Mouse (Mus musculus) forebrain, embryonic 15.5 days (tissue): ENCODE data around the gene Nasp. TPM values are rescaled to one million over a fixed set of nuclear protein-coding genes. Genes with fewer than 3 reads are reported as not detected.
A peak's percentile ranks its signal among the peaks of the same experiment; 100 is the strongest.

Experiments
- ATAC-seq: fragments of 200-750 bp; cut with Nextera tagmentation; replicated peaks from 2 replicates; pipeline ENCODE4 v1.8.0; 2017; ENCODE audit warnings: mild to moderate bottlenecking, moderate TSS enrichment, moderate library complexity
- H3K27ac ChIP-seq: fragments of 300-500 bp; sonication (generic); replicated peaks from 2 replicates; pipeline ENCODE4 v1.5.1; 2015; ENCODE audit warnings: mild to moderate bottlenecking, inconsistent platforms
- H3K27me3 ChIP-seq: fragments of 300-500 bp; sonication (generic); 2 replicates; pipeline ENCODE4 v1.6.1; 2015; ENCODE audit warnings: inconsistent platforms
- H3K36me3 ChIP-seq: fragments of 300-500 bp; sonication (generic); 2 replicates; pipeline ENCODE4 v1.6.1; 2015; ENCODE audit warnings: mild to moderate bottlenecking, inconsistent platforms
- H3K4me1 ChIP-seq: fragments of 300-500 bp; sonication (generic); 2 replicates; pipeline ENCODE4 v1.6.1; 2015; ENCODE audit warnings: inconsistent platforms
- H3K4me2 ChIP-seq: fragments of 300-500 bp; sonication (generic); replicated peaks from 2 replicates; pipeline ENCODE4 v1.6.1; 2015; ENCODE audit warnings: mild to moderate bottlenecking, inconsistent platforms
- H3K4me3 ChIP-seq: fragments of 300-500 bp; sonication (generic); 2 replicates; pipeline ENCODE4 v1.5.1; 2015; ENCODE audit warnings: mild to moderate bottlenecking, inconsistent platforms
- H3K9ac ChIP-seq: fragments of 300-500 bp; sonication (generic); replicated peaks from 2 replicates; pipeline ENCODE4 v1.6.1; 2015; ENCODE audit warnings: mild to moderate bottlenecking, inconsistent platforms
- H3K9me3 ChIP-seq: fragments of 300-500 bp; sonication (generic); 2 replicates; pipeline ENCODE4 v1.6.1; 2016; ENCODE audit warnings: inconsistent platforms
- WGBS: fragments of 180-500 bp; shearing (Covaris S2); methylation state at CpG from one replicate; pipeline ENCODE4 v1.1.7; 2015; ENCODE audit warnings: mixed read lengths; 5-methylcytosine and 5-hydroxymethylcytosine counted together
- polyA plus RNA-seq: library from polyadenylated mRNA; unstranded; fragments of >200 nt; fragmentation: Nextera tagmentation; extraction: Ambion mirVana; gene quantifications from 2 replicates; pipeline ENCODE4 v1.2.1, GENCODE M21; 2015

Gene Nasp
- polyA plus RNA-seq, 1 experiment from 2014 or later = 131 TPM

DNA sequence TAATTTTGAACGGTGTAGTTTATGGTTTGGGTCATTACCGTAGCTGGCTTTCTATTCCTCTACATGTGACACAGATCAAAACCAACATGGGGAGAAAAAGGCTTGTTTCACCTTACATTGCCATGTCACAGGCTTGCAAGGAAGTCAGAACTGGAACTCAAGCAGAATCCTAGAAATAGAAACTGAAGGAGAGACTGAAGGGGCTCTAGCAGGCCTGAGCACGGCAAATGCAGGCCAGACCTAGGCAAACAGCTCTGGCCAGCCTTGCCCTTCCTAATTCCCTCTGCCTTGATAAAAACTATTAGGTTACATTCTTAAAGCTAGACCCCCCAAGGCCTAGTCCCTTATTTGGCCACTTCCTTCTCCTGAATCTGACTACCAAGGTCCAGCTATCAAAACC is 27.9 kb upstream of the Nasp start:
- ATAC-seq = no peak
- no peak overlapping the region for H3K27ac ChIP-seq

DNA sequence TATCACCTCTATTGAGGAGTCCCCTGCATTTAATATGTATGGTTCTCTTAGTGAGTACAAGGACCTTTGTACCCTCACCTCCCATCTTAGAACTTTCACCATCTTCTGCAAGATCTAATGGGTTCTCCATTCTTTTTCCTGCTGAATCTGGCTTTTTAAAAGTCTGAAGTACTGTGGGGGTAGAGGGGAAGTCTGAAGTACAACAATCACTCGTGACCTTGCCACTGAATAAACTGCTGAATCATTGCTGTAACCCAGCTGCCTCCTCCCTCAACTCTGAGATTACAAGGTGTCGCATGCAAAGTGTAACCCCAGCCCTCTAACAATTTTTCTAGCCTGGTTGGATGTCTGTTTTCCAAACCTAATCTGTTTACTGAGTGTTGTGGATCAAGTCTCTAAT is 27.4 kb upstream of the Nasp start:
- Histone ChIP-seq H3K27me3 (no peaks in the 10 kb centered on the region), H3K4me1 (peaks cover 10% of the 10 kb centered on the region), H3K9ac (no peak overlapping the region), H3K27ac (no peak overlapping the region), H3K4me2 (no peak overlapping the region), H3K4me3 (no peak overlapping the region), H3K36me3 (no peaks in the 10 kb centered on the region), H3K9me3 (no peaks in the 10 kb centered on the region)
- 65% methylated on average over 2 of the region's 2 CpGs for WGBS
- ATAC-seq = no peak

More for the DNA sequence above, 27.9 kb upstream of the Nasp start:
- Histone ChIP-seq H3K4me1 (peaks cover 5% of the 10 kb centered on the region), H3K27me3 (no peaks in the 10 kb centered on the region), H3K4me3 (no peak overlapping the region), H3K9ac (no peak overlapping the region), H3K4me2 (no peak overlapping the region), H3K9me3 (no peaks in the 10 kb centered on the region), H3K36me3 (no peaks in the 10 kb centered on the region)
- WGBS = 73% methylated on average over 3 of the region's 3 CpGs

DNA sequence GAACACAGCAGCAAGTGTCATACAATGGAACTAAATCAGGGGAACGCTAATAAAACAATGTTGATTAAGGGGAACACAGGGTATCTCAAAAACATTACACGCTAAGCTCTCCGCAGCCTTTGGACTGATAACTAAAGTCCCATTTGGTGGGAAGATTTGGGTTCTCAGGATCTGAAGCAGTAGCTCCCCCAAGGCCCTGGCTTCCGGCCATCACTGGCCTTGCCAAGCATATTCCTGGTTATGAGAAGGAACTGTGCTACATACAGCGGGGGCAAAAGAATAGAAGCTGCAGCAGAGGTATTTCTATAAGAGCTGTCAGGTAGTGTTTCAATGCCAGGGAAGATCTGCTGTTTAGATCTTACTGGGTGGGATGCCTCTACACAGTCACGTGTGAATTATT is 25.5 kb upstream of the Nasp start:
- no peaks in the 10 kb centered on the region for H3K27me3 ChIP-seq
- no peak overlapping the region for H3K4me3 ChIP-seq
- peaks cover 28% of the 10 kb centered on the region for H3K4me1 ChIP-seq
- no peak overlapping the region for H3K4me2 ChIP-seq
- H3K9ac ChIP-seq = no peak overlapping the region
- H3K9me3 ChIP-seq = no peaks in the 10 kb centered on the region
- WGBS = 93% methylated on average over 6 of the region's 6 CpGs
- no peak for ATAC-seq
- no peaks in the 10 kb centered on the region; the same call in 1 of the 2 replicates for H3K36me3 ChIP-seq
- no peak overlapping the region for H3K27ac ChIP-seq

DNA sequence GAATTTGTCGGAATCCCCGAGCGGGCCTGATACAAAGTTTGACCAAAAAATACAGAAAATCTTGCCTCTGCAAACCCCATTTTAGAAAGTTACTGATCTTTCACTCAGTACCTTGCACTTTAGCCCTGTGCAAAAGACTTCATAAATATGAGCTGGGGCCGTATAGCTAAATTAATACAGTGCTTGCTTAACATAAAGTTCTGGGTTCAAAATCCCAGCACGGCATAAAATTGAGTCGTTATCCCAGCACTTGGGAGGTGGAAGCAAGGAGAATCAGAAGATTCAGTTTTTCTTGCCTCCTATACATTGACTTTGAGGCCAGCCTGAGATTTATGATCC is 24.0 kb upstream of the Nasp start:
- Histone ChIP-seq H3K27me3 (no peaks in the 10 kb centered on the region), H3K9me3 (no peaks in the 10 kb centered on the region), H3K4me3 (peak overlapping the region; percentile 54), H3K4me1 (peaks cover 42% of the 10 kb centered on the region), H3K36me3 (peaks cover 8% of the 10 kb centered on the region), H3K27ac (peak overlapping the region; percentile 64; the same call in 1 of the 2 replicates), H3K9ac (peak overlapping the region; percentile 61), H3K4me2 (peak overlapping the region; percentile 65)
- WGBS = 9% methylated on average over 6 of the region's 6 CpGs
- peak; percentile 20; the same call in 1 of the 2 replicates for ATAC-seq

DNA sequence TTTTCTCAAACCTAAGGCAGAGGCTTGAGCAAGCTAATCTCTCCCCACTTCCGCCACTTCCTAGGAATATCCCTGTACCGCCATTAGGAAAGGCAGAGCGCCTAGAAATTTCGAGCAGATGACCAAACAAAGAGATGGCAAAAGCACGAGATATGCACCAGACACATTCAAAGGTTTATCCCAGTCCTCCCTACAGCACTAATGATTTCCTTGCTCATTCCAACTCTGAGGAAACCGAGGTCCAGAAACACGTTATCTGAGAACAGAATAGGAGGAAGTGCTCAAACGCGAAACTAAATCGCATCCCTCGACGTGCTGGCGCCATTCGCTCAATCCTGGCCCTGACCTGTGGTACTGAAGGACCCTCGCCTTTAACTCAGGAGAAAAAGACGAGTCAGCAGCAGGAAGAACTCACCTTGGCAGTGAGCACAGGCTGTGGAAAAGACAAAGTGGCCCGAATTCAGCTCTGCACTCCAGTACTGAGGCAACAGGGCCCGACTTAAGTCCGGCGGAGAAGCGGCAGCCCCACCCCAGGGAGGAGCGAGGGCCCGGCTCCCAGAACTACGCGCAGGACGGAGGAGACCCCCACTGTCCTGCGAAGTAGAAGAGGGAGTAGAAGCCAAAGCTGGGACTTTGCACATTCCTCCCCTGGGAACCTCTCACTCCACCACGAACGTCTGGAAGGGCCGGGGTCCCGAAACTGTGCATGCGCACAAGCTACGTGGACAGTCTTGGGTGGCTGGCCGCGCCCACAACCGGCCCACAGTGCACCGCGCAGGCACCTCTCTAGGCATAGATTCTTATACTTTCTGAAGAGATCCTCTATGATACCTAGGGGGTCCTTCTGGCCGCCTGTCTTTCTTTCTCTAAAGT is 23.4 kb upstream of the Nasp start, which contains the start of gene Akr1a1:
TSS of gene Akr1a1 (minus strand) at position 757 of the 873 bp plus-strand sequence.
- Histone ChIP-seq H3K9me3 (no peaks in the 10 kb centered on the region), H3K4me1 (peaks cover 48% of the 10 kb centered on the region), H3K9ac (peak within 1 kb of the TSS; percentile 61), H3K27ac (peak within 1 kb of the TSS; percentile 64), H3K4me3 (peak within 1 kb of the TSS; percentile 54), H3K27me3 (no peaks in the 10 kb centered on the region), H3K36me3 (peaks cover 8% of the 10 kb centered on the region), H3K4me2 (peak within 1 kb of the TSS; percentile 65)
- WGBS = under 1% methylated on average over 39 of the region's 39 CpGs
- peak; percentile 100 for ATAC-seq

DNA sequence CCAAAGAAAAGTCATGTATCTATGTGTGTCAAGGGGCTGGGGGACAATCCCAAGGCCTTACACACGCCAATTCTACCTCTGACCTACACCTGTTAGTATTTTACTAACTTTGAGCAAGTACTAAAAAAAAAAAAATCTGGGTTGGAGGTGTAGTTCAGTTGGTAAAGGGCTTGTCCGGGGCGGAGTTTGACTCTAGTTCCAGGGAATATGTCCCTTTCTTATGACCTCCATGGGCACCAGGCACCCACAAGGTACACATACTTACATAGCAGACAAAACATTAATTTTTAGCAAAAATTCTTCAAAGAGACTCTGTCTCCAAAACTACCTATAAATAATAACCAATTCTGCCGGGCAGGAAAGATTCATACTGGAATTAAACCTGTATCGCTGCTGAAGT is 22.6 kb upstream of the Nasp start:
- ATAC-seq = no peak
- Histone ChIP-seq H3K36me3 (peaks cover 10% of the 10 kb centered on the region), H3K27ac (peak overlapping the region; percentile 64), H3K4me2 (peak overlapping the region; percentile 65), H3K27me3 (no peaks in the 10 kb centered on the region), H3K4me1 (peaks cover 48% of the 10 kb centered on the region), H3K4me3 (peak overlapping the region; percentile 54), H3K9me3 (no peaks in the 10 kb centered on the region), H3K9ac (peak overlapping the region; percentile 61)
- WGBS = 44% methylated on average over 5 of the region's 5 CpGs

DNA sequence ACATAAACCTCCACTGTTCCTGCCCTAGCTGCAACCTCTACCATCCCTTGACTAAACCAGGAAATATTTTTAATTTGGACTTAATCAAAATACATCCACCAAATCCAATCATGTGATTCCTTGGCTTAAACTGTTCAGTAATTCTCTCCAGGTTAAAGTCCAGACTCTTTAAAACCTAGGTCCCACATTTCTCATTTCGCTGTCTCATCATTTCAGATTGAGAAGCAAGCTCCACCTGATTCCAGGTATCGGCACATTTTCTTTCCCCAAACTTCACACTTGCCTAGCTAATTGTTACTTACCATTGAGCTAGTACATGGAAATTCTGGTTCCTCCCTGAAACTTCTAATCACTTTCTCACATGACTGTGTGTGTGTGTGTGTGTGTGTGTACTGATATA is 21.7 kb upstream of the Nasp start:
- Histone ChIP-seq H3K36me3 (peaks cover 18% of the 10 kb centered on the region), H3K9ac (no peak overlapping the region), H3K27me3 (no peaks in the 10 kb centered on the region), H3K4me1 (peaks cover 48% of the 10 kb centered on the region), H3K27ac (no peak overlapping the region), H3K4me3 (peak overlapping the region; percentile 54; the same call in 1 of the 2 replicates), H3K9me3 (no peaks in the 10 kb centered on the region), H3K4me2 (peak overlapping the region; percentile 65)
- no peak for ATAC-seq
- over 99% methylated on average over 2 of the region's 2 CpGs for WGBS

DNA sequence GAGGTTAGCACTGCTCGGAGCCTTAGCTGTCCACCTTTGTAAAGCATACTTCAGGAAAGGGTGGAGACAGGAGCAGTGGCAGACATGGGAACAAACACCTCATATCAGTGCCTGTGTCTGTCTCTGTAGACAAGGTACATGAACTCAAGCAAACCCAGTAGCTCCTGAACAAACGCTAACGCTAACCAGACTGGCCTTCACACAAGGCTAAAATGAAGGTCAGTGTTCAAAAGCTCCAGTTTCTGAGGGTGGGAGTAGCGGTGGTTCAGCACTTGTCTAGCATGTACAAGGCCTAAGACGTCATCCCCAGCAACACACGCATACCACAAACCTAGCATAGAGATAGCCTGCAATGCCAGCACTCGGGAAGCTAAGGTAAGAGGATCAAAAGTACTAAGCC is 17.9 kb upstream of the Nasp start:
- H3K4me2 ChIP-seq = no peak overlapping the region
- H3K4me1 ChIP-seq = peaks cover 43% of the 10 kb centered on the region
- H3K9ac ChIP-seq = no peak overlapping the region
- H3K9me3 ChIP-seq = no peaks in the 10 kb centered on the region
- H3K27ac ChIP-seq = no peak overlapping the region
- peaks cover 45% of the 10 kb centered on the region for H3K36me3 ChIP-seq
- H3K27me3 ChIP-seq = no peaks in the 10 kb centered on the region
- H3K4me3 ChIP-seq = no peak overlapping the region
- no peak for ATAC-seq
- 92% methylated on average over 7 of the region's 7 CpGs for WGBS

DNA sequence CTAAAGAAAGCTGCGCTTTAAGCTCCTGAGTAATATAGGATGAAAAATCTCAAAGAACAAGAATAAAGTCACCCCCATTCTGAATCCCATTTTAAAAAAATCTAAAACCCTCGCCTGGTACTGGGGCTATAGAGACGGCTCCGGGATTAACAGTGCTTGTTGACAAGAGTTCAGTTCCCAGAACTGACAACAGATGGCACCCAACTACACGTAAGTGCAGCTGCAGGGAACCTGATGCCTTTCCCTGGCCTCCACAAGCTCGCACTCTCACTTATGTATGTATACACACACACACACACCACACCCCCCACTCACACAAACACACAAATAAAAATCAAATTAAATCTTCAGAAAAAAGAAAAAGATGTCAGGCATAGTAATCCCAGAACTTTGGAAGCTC is 16.6 kb upstream of the Nasp start:
- Histone ChIP-seq H3K4me3 (no peak overlapping the region), H3K27ac (no peak overlapping the region), H3K27me3 (no peaks in the 10 kb centered on the region), H3K9me3 (no peaks in the 10 kb centered on the region), H3K9ac (no peak overlapping the region), H3K4me1 (peaks cover 31% of the 10 kb centered on the region), H3K4me2 (no peak overlapping the region), H3K36me3 (peaks cover 56% of the 10 kb centered on the region)
- ATAC-seq = no peak
- WGBS = 59% methylated on average over 6 of the region's 6 CpGs

DNA sequence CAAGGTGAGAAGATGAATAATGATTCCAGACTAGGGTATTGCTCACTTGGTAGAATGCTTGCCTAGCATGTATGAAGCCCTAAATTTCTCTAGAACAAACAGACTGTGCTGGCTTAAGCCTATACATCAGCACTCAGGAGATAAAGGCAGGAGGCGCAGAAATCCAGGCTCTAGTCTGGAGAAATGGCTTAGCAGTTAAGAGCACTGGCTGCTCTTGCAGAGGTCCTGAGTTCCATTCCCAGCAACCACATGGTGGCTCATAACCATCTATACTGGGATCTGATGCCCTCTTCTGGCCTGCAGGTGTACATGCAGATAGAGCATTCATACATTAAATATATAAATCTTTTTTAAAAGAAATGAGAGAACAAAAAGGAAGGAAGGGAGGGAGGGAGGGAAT is 14.3 kb upstream of the Nasp start:
- Histone ChIP-seq H3K27me3 (no peaks in the 10 kb centered on the region), H3K9me3 (no peaks in the 10 kb centered on the region), H3K4me1 (peaks cover 9% of the 10 kb centered on the region), H3K9ac (no peak overlapping the region), H3K4me3 (no peak overlapping the region), H3K4me2 (no peak overlapping the region), H3K27ac (no peak overlapping the region), H3K36me3 (peaks cover 69% of the 10 kb centered on the region)
- ATAC-seq = no peak
- WGBS = 100% methylated on average over 1 of the region's 1 CpGs

DNA sequence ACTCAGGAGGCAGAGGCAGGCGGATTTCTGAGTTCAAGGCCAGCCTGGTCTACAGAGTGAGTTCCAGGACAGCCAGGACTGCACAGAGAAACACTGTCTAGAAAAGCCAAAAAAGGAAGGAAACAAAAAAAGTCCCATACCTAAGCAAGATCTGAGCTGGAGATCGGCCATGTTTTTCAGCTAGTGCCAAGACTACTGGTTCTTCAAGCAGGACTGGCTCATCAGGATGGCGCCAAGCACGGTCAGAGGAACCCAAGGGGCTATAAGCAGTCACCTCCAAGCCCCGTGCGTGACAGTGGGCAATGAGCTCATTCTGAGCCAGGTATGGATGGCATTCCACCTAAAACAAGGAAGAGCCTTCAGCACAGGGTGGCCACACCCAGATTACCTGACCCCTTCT is 11.1 kb upstream of the Nasp start:
- Histone ChIP-seq H3K27me3 (no peaks in the 10 kb centered on the region), H3K27ac (no peak overlapping the region), H3K36me3 (peaks cover 87% of the 10 kb centered on the region), H3K4me3 (no peak overlapping the region), H3K4me2 (no peak overlapping the region), H3K4me1 (no peaks in the 10 kb centered on the region), H3K9me3 (no peaks in the 10 kb centered on the region), H3K9ac (no peak overlapping the region)
- 99% methylated on average over 6 of the region's 6 CpGs for WGBS
- ATAC-seq = no peak

DNA sequence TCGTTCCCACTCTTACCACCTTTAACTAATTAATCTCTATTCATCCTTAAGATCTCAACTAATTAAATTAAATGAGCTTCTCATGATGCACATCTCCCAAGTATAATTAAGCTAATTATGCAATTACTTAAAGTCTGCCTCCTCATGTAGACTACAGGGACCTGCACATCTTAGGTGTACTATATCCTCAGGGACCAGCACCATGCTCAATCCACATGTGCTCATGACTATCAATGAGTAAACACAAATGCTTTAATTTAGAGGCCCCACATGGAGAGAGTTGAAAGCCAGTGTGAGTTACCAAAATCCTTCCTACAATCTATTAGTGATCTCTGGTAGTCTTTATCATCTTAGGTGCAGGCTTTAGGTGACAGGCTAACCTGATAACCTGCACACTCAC is 7.5 kb upstream of the Nasp start:
- WGBS = 36% methylated on average over 1 of the region's 1 CpGs
- peaks cover 56% of the 10 kb centered on the region for H3K36me3 ChIP-seq
- H3K4me3 ChIP-seq = no peak overlapping the region
- H3K9me3 ChIP-seq = no peaks in the 10 kb centered on the region
- no peak overlapping the region for H3K9ac ChIP-seq
- no peaks in the 10 kb centered on the region for H3K27me3 ChIP-seq
- ATAC-seq = no peak
- H3K4me1 ChIP-seq = no peaks in the 10 kb centered on the region
- no peak overlapping the region for H3K4me2 ChIP-seq
- H3K27ac ChIP-seq = no peak overlapping the region

DNA sequence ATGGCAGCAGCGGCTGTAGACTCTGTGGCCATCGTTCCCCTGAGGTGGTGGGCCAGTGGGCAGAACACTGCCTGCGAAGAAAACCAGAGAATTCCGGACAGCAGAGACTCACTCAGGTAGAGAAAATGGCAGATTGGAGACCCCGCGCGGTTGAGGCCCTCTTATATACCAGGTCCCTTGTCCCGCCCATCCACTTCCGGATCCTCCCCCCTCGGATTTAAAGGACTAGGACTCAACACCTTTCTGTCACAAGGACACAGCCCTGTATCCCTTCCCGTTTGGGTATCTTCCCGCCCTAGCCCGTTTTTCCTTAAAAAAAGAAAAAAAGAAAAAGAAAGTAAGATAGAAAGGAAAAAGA is 403 bp downstream of the Nasp start:
- peak overlapping the region; percentile 86 for H3K9ac ChIP-seq
- H3K4me3 ChIP-seq = peak overlapping the region; percentile 97
- peaks cover 3% of the 10 kb centered on the region for H3K36me3 ChIP-seq
- peaks cover 25% of the 10 kb centered on the region for H3K4me1 ChIP-seq
- no peaks in the 10 kb centered on the region for H3K27me3 ChIP-seq
- no peaks in the 10 kb centered on the region for H3K9me3 ChIP-seq
- H3K4me2 ChIP-seq = peak overlapping the region; percentile 49
- H3K27ac ChIP-seq = peak overlapping the region; percentile 96
- 1% methylated on average over 13 of the region's 13 CpGs for whole genome bisulfite sequencing
- ATAC-seq = peak; percentile 93
